Mouse (Mus musculus): ENCODE results near the gene Cd4. TPM values are rescaled to one million over a fixed set of nuclear protein-coding genes. Genes with fewer than 3 reads are reported as not detected.

Cd4 gene
- total and polyA plus RNA-seq, 3 experiments: not detected

DNA sequence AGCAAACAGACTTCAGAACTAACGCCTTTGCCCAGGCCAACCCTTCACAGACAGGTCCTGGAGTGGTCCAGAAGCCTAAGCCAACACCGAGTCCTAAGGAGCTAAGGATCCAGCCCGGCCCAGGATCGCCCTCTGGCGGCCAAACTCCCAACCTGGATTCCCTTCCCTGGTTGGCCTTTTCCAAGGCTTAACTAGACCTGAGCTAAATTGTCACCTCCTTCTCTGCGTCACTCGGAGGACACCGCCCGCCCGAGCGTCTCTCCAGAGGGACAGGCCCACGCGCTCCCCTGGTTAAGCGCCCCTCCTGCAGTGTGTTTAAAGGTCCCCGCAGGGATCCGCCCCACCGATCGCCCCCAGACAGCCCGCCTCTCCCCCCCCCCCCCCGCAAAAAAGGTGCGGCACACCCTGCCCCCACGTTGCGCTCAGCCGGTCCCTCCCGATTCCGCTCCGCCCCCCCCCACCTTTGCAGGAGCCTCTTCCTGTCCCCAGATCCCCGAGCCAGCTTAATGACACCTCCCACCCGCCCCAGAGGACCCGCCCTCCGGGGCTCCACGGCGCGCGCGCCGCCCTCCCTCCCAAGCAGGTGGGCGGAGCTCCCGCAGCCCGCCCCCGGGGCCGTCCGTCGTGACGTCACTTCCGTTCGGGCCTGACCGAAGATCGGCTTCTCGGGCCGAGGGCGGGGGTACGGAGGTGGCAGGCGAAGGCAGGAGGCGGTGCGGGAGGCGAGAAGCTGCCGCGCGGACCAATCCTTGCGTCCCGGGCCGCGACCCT is 42.9 kb upstream of the Cd4 start, which contains the start of gene Mlf2:
Gene Mlf2, plus strand, starts transcription at position 633 of the 771 bp plus-strand sequence.
- peak within 1 kb of the TSS; percentile 86 to 98 for H3K4me3 ChIP-seq (ENCODE audit: control insufficient read depth in 1 of 2, insufficient read depth in 1 of 2, low read depth in 2 of 2, low read length in 2 of 2)
- H3K27me3 ChIP-seq (ENCODE audit: control insufficient read depth in 1 of 2, insufficient read depth in 2 of 2, low read length in 2 of 2): no peaks in the 10 kb centered on the region
- H3K36me3 ChIP-seq (ENCODE audit: control insufficient read depth in 1 of 2, insufficient read depth in 2 of 2, low read length in 2 of 2): peaks cover 2 to 5% of the 10 kb centered on the region in 2 experiments; a peak in 2 of 4 replicates
- H3K4me1 ChIP-seq (ENCODE audit: control insufficient read depth in 1 of 2, insufficient read depth in 2 of 2, low read length in 2 of 2): peaks cover 6 to 12% of the 10 kb centered on the region in 2 experiments
- peak; percentile 97 for DNase-seq (ENCODE audit: low read depth, low spot score)
- H3K9me3 ChIP-seq (replicated peaks; ENCODE audit: insufficient read depth, low read length): no peaks in the 10 kb centered on the region
- H3K27ac ChIP-seq (ENCODE audit: control insufficient read depth, low read depth, low read length): peak within 1 kb of the TSS; percentile 54
- H3K79me2 ChIP-seq (ENCODE audit: control insufficient read depth, insufficient read depth, low read length, poor library complexity): peaks cover 14% of the 10 kb centered on the region
- peak within 1 kb of the TSS; percentile 84 for H3K9ac ChIP-seq (ENCODE audit: control insufficient read depth, low read depth, low read length, poor library complexity, severe bottlenecking)
- TF ChIP-seq CHD1 (IDR thresholded peaks at IDR 0.05; ENCODE audit: low read depth, low read length) (no peak), HCFC1 (IDR thresholded peaks at IDR 0.05; ENCODE audit: low read depth, low read length) (peak; percentile 77), SIN3A (IDR thresholded peaks at IDR 0.05; ENCODE audit: low read length) (peak; percentile 91), ELF1 (IDR thresholded peaks at IDR 0.05; ENCODE audit: low read depth, low read length) (peak; percentile 41), GABPA (IDR thresholded peaks at IDR 0.05; ENCODE audit: low read depth, low read length) (no peak), TAL1 (IDR thresholded peaks at IDR 0.05; ENCODE audit: low read length) (no peak), GATA1 (IDR thresholded peaks at IDR 0.05; ENCODE audit: low read depth, low read length) (no peak), RCOR1 (IDR thresholded peaks at IDR 0.05; ENCODE audit: low read depth, low read length) (peak; percentile 20; the same call in 1 of the 2 replicates), KAT2A (conservative IDR thresholded peaks at IDR 0.05; ENCODE audit: low read depth, low read length) (no peak; the same call in 1 of the 2 replicates), SMC3 (IDR thresholded peaks at IDR 0.05; ENCODE audit: low read depth, low read length) (peak; percentile 91), ZMIZ1 (IDR thresholded peaks at IDR 0.05; ENCODE audit: low read depth, low read length) (peak; percentile 28; the same call in 1 of the 2 replicates), TCF12 (IDR thresholded peaks at IDR 0.05; ENCODE audit: low read depth, low read length) (peak; percentile 57; the same call in 1 of the 2 replicates), E2F4 (IDR thresholded peaks at IDR 0.05; ENCODE audit: borderline replicate concordance, low read depth, low read length) (no peak), USF2 (IDR thresholded peaks at IDR 0.05; ENCODE audit: borderline replicate concordance in 1 of 2, insufficient read depth in 1 of 2, low read depth in 1 of 2, low read length in 2 of 2) (no peak), TBP (IDR thresholded peaks at IDR 0.05; ENCODE audit: low read depth, low read length) (no peak), NELFE (IDR thresholded peaks at IDR 0.05; ENCODE audit: low read depth, low read length) (peak; percentile 81), MAFK (IDR thresholded peaks at IDR 0.05; ENCODE audit: borderline replicate concordance, low read depth, low read length) (no peak), JUND (IDR thresholded peaks at IDR 0.05; ENCODE audit: low read depth, low read length) (no peak), MAX (IDR thresholded peaks at IDR 0.05; ENCODE audit: low read length) (peak; percentile 75), ZNF384 (IDR thresholded peaks at IDR 0.05; ENCODE audit: low read depth, low read length) (peak; percentile 31; the same call in 1 of the 2 replicates), USF1 (IDR thresholded peaks at IDR 0.05; ENCODE audit: low read depth, low read length) (0 out of 2 replicates have a peak, but pooled peaks have one; percentile 13), POLR2AphosphoS5 (IDR thresholded peaks at IDR 0.05; ENCODE audit: borderline replicate concordance, low read depth, low read length) (no peak), ZKSCAN1 (IDR thresholded peaks at IDR 0.05; ENCODE audit: low read depth, low read length) (no peak), ETS1 (IDR thresholded peaks at IDR 0.05; ENCODE audit: low read depth, low read length) (peak; percentile 61), CTCF (IDR thresholded peaks at IDR 0.05 in 2 of 3, conservative IDR thresholded peaks at IDR 0.05 in 1 of 3; ENCODE audit: control insufficient read depth in 1 of 3, insufficient read depth in 1 of 3, low read depth in 2 of 3, low read length in 3 of 3, poor library complexity in 1 of 3, severe bottlenecking in 1 of 3) (peak; percentile 87 to 99 (median 90)), MXI1 (IDR thresholded peaks at IDR 0.05; ENCODE audit: low read depth, low read length) (peak; percentile 80), POLR2A (IDR thresholded peaks at IDR 0.05; ENCODE audit: control insufficient read depth in 1 of 2, insufficient read depth in 1 of 2, low read depth in 1 of 2, low read length in 2 of 2, poor library complexity in 1 of 2) (peak; percentile 63 to 79; a peak in 3 of 4 replicates), ZC3H11A (IDR thresholded peaks at IDR 0.05; ENCODE audit: low read depth, low read length) (peak; percentile 76), MEF2A (IDR thresholded peaks at IDR 0.05; ENCODE audit: extremely low read depth, insufficient replicate concordance, low read depth, low read length, poor library complexity, severe bottlenecking) (no peak), NRF1 (IDR thresholded peaks at IDR 0.05; ENCODE audit: insufficient read depth, low read depth, low read length, poor library complexity, severe bottlenecking) (peak; percentile 62), UBTF (IDR thresholded peaks at IDR 0.05; ENCODE audit: borderline replicate concordance, insufficient read depth, low read depth, low read length) (no peak), MAZ (IDR thresholded peaks at IDR 0.05; ENCODE audit: low read depth, low read length) (peak; percentile 85), CHD2 (IDR thresholded peaks at IDR 0.05; ENCODE audit: low read length) (no peak), MYC (IDR thresholded peaks at IDR 0.05; ENCODE audit: low read depth, low read length) (0 out of 2 replicates have a peak, but pooled peaks have one; percentile 50), POLR2AphosphoS2 (IDR thresholded peaks at IDR 0.05; ENCODE audit: low read length) (peak; percentile 54; the same call in 1 of the 2 replicates)

Data from MEL (cell line).